Mouse (Mus musculus) left cerebral cortex, postnatal 4 days (tissue): ENCODE results near the gene Aaed1. TPM values are rescaled to one million over a fixed set of nuclear protein-coding genes. Genes with fewer than 3 reads are reported as not detected.

Experiments
- total RNA-seq, 2 experiments: library from RNA; stranded (reverse); gene quantifications; 2 replicates each; pipeline ENCODE4 v1.2.3; 2021

Gene Aaed1
- total RNA-seq, 2 experiments from 2014 or later, result 6.4 to 7.3 TPM

Other genes with a start within 250 kb of the Aaed1 start
- under 1 TPM in 1 of 2 experiments, not detected in 1; 0.64 TPM for gene Hsd17b3, start 223.5 kb downstream of the Aaed1 start, total RNA-seq
- gene Slc35d2, start 183.3 kb downstream of the Aaed1 start, total RNA-seq, result 1 to 10 TPM in 1 of 2 experiments, under 1 TPM in 1; 0.96 to 1.2 TPM
- gene Zfp367, start 159.5 kb downstream of the Aaed1 start, total RNA-seq, result 1 to 10 TPM; 4.9 to 5.4 TPM
- 10 to 100 TPM; 51.5 to 54.6 TPM for gene Habp4, start 150.9 kb downstream of the Aaed1 start, total RNA-seq
- 1 to 10 TPM; 2.3 to 2.7 TPM for gene Cdc14b, start 37.4 kb downstream of the Aaed1 start, total RNA-seq
- 100 to 1,000 TPM; 125 to 132 TPM for gene Ctsl, start 58.2 kb upstream of the Aaed1 start, total RNA-seq
- gene Cdk20, start 119.6 kb upstream of the Aaed1 start, total RNA-seq, result 10 to 100 TPM; 20.0 to 20.1 TPM
- gene Fam240b, start 185.1 kb upstream of the Aaed1 start, total RNA-seq, result not detected